Mouse (Mus musculus) lung, postnatal 25 days (tissue): Measurements from ENCODE around the gene Bsdc1.
A peak's percentile ranks its signal among the peaks of the same experiment; 100 is the strongest.
"Not testable (repeated sequence)": the region's sequence is repeated elsewhere in the genome, so short reads cannot be mapped to it uniquely, and the experiment has no call there.

ENCODE experiments used
- DNase-seq: peaks from one replicate; pipeline ENCODE4 v3.0.0; 2022; ENCODE audit warnings: low spot score

Bsdc1 gene

GRCm38 (mm10) chr4:129513086-129513767 is 51.8 kb downstream of the Bsdc1 start, which contains the start of gene Marcksl1:
TSS of gene Marcksl1 (plus strand) at chr4:129513581.
- DNase-seq, result peak; percentile 88

GRCm38 (mm10) chr4:129513891-129514290 is 52.5 kb downstream of the Bsdc1 start:
- DNase-seq, result no peak

- peak; percentile 40 for DNase-seq
Measured at GRCm38 (mm10) chr4:129514300-129514898, 53.0 kb downstream of the Bsdc1 start.

- peak; percentile 48 for DNase-seq
Measured at GRCm38 (mm10) chr4:129516925-129517324, 55.5 kb downstream of the Bsdc1 start.

GRCm38 (mm10) chr4:129518519-129518918 is 57.1 kb downstream of the Bsdc1 start:
- no peak for DNase-seq

GRCm38 (mm10) chr4:129525338-129525737 is 64.0 kb downstream of the Bsdc1 start:
- no peak for DNase-seq

GRCm38 (mm10) chr4:129525889-129526288 is 64.5 kb downstream of the Bsdc1 start:
- DNase-seq, result no peak

- DNase-seq, result not testable (repeated sequence)
Measured at GRCm38 (mm10) chr4:129528901-129529300, 67.5 kb downstream of the Bsdc1 start.
